Mouse (Mus musculus) heart, embryonic 15.5 days (tissue): Measurements from ENCODE around the gene Cyb561. TPM values are rescaled to one million over a fixed set of nuclear protein-coding genes. Genes with fewer than 3 reads are reported as not detected.

Experiments
- ATAC-seq: fragments of 200-750 bp; cut with Nextera tagmentation; replicated peaks from 2 replicates; pipeline ENCODE4 v1.8.0; 2017; ENCODE audit warnings: low read depth, moderate TSS enrichment; ENCODE audit not compliant: insufficient number of reproducible peaks, insufficient read depth, low FRiP score
- H3K27ac ChIP-seq: fragments of 300-500 bp; sonication (generic); 2 replicates; pipeline ENCODE4 v1.5.1; 2015; ENCODE audit warnings: mild to moderate bottlenecking, inconsistent platforms
- H3K27me3 ChIP-seq: fragments of 300-500 bp; sonication (generic); 2 replicates; pipeline ENCODE4 v1.6.1; 2015; ENCODE audit warnings: inconsistent platforms
- H3K36me3 ChIP-seq: fragments of 300-500 bp; sonication (generic); 2 replicates; pipeline ENCODE4 v1.6.1; 2015; ENCODE audit warnings: mild to moderate bottlenecking, inconsistent platforms
- H3K4me1 ChIP-seq: fragments of 300-500 bp; sonication (generic); replicated peaks from 2 replicates; pipeline ENCODE4 v1.6.1; 2015; ENCODE audit warnings: inconsistent platforms
- H3K4me2 ChIP-seq: fragments of 300-500 bp; sonication (generic); 2 replicates; pipeline ENCODE4 v1.6.1; 2015; ENCODE audit warnings: inconsistent platforms, mild to moderate bottlenecking, moderate library complexity
- H3K4me3 ChIP-seq: fragments of 300-500 bp; sonication (generic); 2 replicates; pipeline ENCODE4 v1.5.1; 2015; ENCODE audit warnings: mild to moderate bottlenecking, inconsistent platforms
- H3K9ac ChIP-seq: fragments of 300-500 bp; sonication (generic); 2 replicates; pipeline ENCODE4 v1.6.1; 2015; ENCODE audit warnings: mild to moderate bottlenecking, inconsistent platforms
- H3K9me3 ChIP-seq: fragments of 300-500 bp; sonication (generic); replicated peaks from 2 replicates; pipeline ENCODE4 v1.6.1; 2016; ENCODE audit warnings: inconsistent platforms
- WGBS: fragments of 180-500 bp; shearing (Covaris S2); methylation state at CpG from one replicate; pipeline ENCODE4 v1.1.7; 2015; ENCODE audit warnings: mixed read lengths; 5-methylcytosine and 5-hydroxymethylcytosine counted together
- polyA plus RNA-seq: library from polyadenylated mRNA; unstranded; fragments of >200 nt; fragmentation: Nextera tagmentation; extraction: Ambion mirVana; gene quantifications from 2 replicates; pipeline ENCODE4 v1.2.1, GENCODE M21; 2015

Cyb561 gene
- polyA plus RNA-seq, 1 experiment from 2014 or later = 6.2 TPM

- Histone ChIP-seq H3K36me3 (no peaks in the 10 kb centered on the region), H3K4me1 (no peaks in the 10 kb centered on the region), H3K9me3 (no peaks in the 10 kb centered on the region), H3K27me3 (peaks cover 16% of the 10 kb centered on the region; the same call in 1 of the 2 replicates), H3K4me2 (no peak overlapping the region), H3K27ac (no peak overlapping the region), H3K9ac (no peak overlapping the region), H3K4me3 (no peak overlapping the region)
- ATAC-seq = no peak
- 85% methylated on average over 9 of the region's 9 CpGs for WGBS
Observed at GRCm38 (mm10) chr11:105952111-105952510, 1.0 kb downstream of the Cyb561 start.

GRCm38 (mm10) chr11:105951601-105952044 lies 1.5 kb downstream of the Cyb561 start:
- peaks cover 17% of the 10 kb centered on the region; the same call in 1 of the 2 replicates for H3K27me3 ChIP-seq
- no peaks in the 10 kb centered on the region for H3K36me3 ChIP-seq
- no peak for ATAC-seq
- H3K9me3 ChIP-seq = no peaks in the 10 kb centered on the region
- no peaks in the 10 kb centered on the region for H3K4me1 ChIP-seq
- H3K27ac ChIP-seq = no peak overlapping the region
- H3K4me3 ChIP-seq = no peak overlapping the region
- WGBS = 53% methylated on average over 3 of the region's 3 CpGs
- H3K9ac ChIP-seq = no peak overlapping the region
- no peak overlapping the region for H3K4me2 ChIP-seq

- WGBS = 55% methylated on average over 4 of the region's 4 CpGs
- Histone ChIP-seq H3K36me3 (no peaks in the 10 kb centered on the region), H3K9ac (no peak overlapping the region), H3K4me3 (no peak overlapping the region), H3K4me1 (no peaks in the 10 kb centered on the region), H3K9me3 (no peaks in the 10 kb centered on the region), H3K27ac (no peak overlapping the region), H3K4me2 (no peak overlapping the region), H3K27me3 (peaks cover 20% of the 10 kb centered on the region; the same call in 1 of the 2 replicates)
- no peak for ATAC-seq
Observed at GRCm38 (mm10) chr11:105950519-105950918, 2.6 kb downstream of the Cyb561 start.

- H3K27me3 ChIP-seq = peaks cover 20% of the 10 kb centered on the region; the same call in 1 of the 2 replicates
Observed at GRCm38 (mm10) chr11:105948255-105948654, 4.9 kb downstream of the Cyb561 start.

GRCm38 (mm10) chr11:105946694-105947154 lies 6.4 kb downstream of the Cyb561 start:
- WGBS = 40% methylated on average over 11 of the region's 11 CpGs
- H3K36me3 ChIP-seq = no peaks in the 10 kb centered on the region
- no peak overlapping the region for H3K4me2 ChIP-seq
- ATAC-seq = no peak
- H3K4me1 ChIP-seq = peaks cover 22% of the 10 kb centered on the region
- no peak overlapping the region for H3K27ac ChIP-seq
- peaks cover 28% of the 10 kb centered on the region for H3K27me3 ChIP-seq
- H3K9ac ChIP-seq = no peak overlapping the region
- H3K9me3 ChIP-seq = no peaks in the 10 kb centered on the region
- no peak overlapping the region for H3K4me3 ChIP-seq

More at GRCm38 (mm10) chr11:105948255-105948654, 4.9 kb downstream of the Cyb561 start:
- ATAC-seq = no peak
- Histone ChIP-seq H3K27ac (no peak overlapping the region), H3K9ac (no peak overlapping the region), H3K36me3 (no peaks in the 10 kb centered on the region), H3K4me3 (no peak overlapping the region), H3K9me3 (no peaks in the 10 kb centered on the region), H3K4me1 (peaks cover 19% of the 10 kb centered on the region), H3K4me2 (no peak overlapping the region)
- WGBS = 74% methylated on average over 2 of the region's 2 CpGs

GRCm38 (mm10) chr11:105944770-105945672 lies 8.1 kb downstream of the Cyb561 start:
- H3K4me2 ChIP-seq = peak overlapping the region; percentile 92
- no peak overlapping the region for H3K9ac ChIP-seq
- H3K9me3 ChIP-seq = no peaks in the 10 kb centered on the region
- peaks cover 32% of the 10 kb centered on the region for H3K27me3 ChIP-seq
- peak overlapping the region; percentile 68 for H3K4me3 ChIP-seq
- peak overlapping the region; percentile 79 for H3K27ac ChIP-seq
- ATAC-seq = peak; percentile 54
- 58% methylated on average over 16 of the region's 16 CpGs for WGBS
- H3K36me3 ChIP-seq = no peaks in the 10 kb centered on the region
- H3K4me1 ChIP-seq = peaks cover 22% of the 10 kb centered on the region

- Histone ChIP-seq H3K9ac (peak overlapping the region; percentile 65), H3K4me1 (peaks cover 22% of the 10 kb centered on the region), H3K9me3 (no peaks in the 10 kb centered on the region), H3K27ac (peak overlapping the region; percentile 79), H3K27me3 (peaks cover 37% of the 10 kb centered on the region), H3K4me3 (peak overlapping the region; percentile 68), H3K4me2 (peak overlapping the region; percentile 92), H3K36me3 (no peaks in the 10 kb centered on the region)
- ATAC-seq = peak; percentile 51
- whole genome bisulfite sequencing = under 1% methylated on average over 54 of the region's 59 CpGs
Observed at GRCm38 (mm10) chr11:105944126-105944621, 9.0 kb downstream of the Cyb561 start.

GRCm38 (mm10) chr11:105943133-105944102 lies 9.7 kb downstream of the Cyb561 start:
- WGBS = 6% methylated on average over 47 of the region's 47 CpGs
- Histone ChIP-seq H3K9me3 (no peaks in the 10 kb centered on the region), H3K36me3 (no peaks in the 10 kb centered on the region), H3K4me3 (peak overlapping the region; percentile 68), H3K4me1 (peaks cover 22% of the 10 kb centered on the region), H3K4me2 (peak overlapping the region; percentile 92), H3K27ac (peak overlapping the region; percentile 79), H3K27me3 (peaks cover 38% of the 10 kb centered on the region), H3K9ac (peak overlapping the region; percentile 65)
- ATAC-seq = no peak

- Histone ChIP-seq H3K27me3 (peaks cover 36% of the 10 kb centered on the region), H3K9ac (no peak overlapping the region), H3K36me3 (no peaks in the 10 kb centered on the region), H3K27ac (no peak overlapping the region), H3K4me1 (peaks cover 22% of the 10 kb centered on the region), H3K4me3 (no peak overlapping the region), H3K9me3 (no peaks in the 10 kb centered on the region), H3K4me2 (no peak overlapping the region)
- no peak; the same call in 1 of the 2 replicates for ATAC-seq
- WGBS = 68% methylated on average over 8 of the region's 8 CpGs
Observed at GRCm38 (mm10) chr11:105941973-105942372, 11.2 kb downstream of the Cyb561 start.

GRCm38 (mm10) chr11:105938771-105939170 lies 14.4 kb downstream of the Cyb561 start:
- 61% methylated on average over 9 of the region's 9 CpGs for WGBS
- no peak overlapping the region for H3K9ac ChIP-seq
- no peak overlapping the region for H3K4me3 ChIP-seq
- peaks cover 34% of the 10 kb centered on the region for H3K27me3 ChIP-seq
- ATAC-seq = no peak
- H3K27ac ChIP-seq = no peak overlapping the region
- H3K9me3 ChIP-seq = no peaks in the 10 kb centered on the region
- no peak overlapping the region for H3K4me2 ChIP-seq
- H3K4me1 ChIP-seq = peaks cover 11% of the 10 kb centered on the region
- H3K36me3 ChIP-seq = no peaks in the 10 kb centered on the region
